8 mouse cellular contexts compared by ENCODE assay signal in the genomic region with DNA sequence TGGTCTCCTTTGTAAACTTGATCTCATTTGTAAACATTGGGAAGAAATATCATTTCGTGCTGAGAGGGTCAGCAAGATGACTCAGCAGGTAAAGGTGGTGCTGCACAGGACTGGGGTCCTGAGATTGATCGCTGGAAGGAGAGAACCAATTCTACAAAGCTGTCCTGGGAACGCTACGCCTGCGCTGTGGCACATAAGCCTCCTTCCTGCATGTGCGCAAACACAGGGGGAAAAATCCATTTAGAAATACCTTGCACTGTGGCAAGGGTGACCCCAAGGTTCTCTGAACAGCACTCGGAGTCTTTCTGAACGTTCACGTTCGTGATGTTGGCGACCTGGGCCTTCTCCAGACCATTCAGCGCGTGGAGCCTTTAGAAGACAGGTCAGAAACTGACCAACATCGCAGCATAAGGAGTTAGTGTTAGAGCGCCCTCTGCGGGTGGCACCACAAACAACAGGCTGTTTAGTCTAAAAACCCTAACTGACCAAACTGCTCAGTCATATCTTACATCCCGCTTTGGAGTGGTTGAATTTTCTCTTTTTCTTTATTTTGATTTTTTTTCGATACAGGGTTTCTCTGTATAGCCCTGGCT. TPM values are rescaled to one million over a fixed set of nuclear protein-coding genes. Genes with fewer than 3 reads are reported as not detected.
A peak's percentile ranks its signal among the peaks of the same experiment; 100 is the strongest.
DNase-seq lines count a peak whose midpoint lies in the region; ATAC-seq and TF ChIP-seq lines count a peak whose summit lies in the region.

No protein-coding gene starts in this region.

- no peaks in the 10 kb centered on the region for H3K9me3 ChIP-seq in forebrain, embryonic 14.5 days (replicated peaks; ENCODE audit: control insufficient read depth, low read length)
- no peaks in the 10 kb centered on the region for H3K9me3 ChIP-seq in liver, postnatal 0 days (ENCODE audit: low read length)

- TF ChIP-seq CTCF in liver, postnatal 0 days (IDR thresholded peaks at IDR 0.05; ENCODE audit: low read depth), result peak; percentile 96

- DNase-seq in ES-CJ7 (ENCODE audit: low read depth, low spot score), result peak; percentile 79
- DNase-seq in cerebellum, adult 11 months, result peak; percentile 74
- DNase-seq in forebrain, embryonic 14.5 days (ENCODE audit: low spot score), result peak; percentile 82
- DNase-seq in heart, postnatal 25 days (ENCODE audit: low spot score), result peak; percentile 50
- peak; percentile 82 for DNase-seq in layer of hippocampus, adult 11-12 months (ENCODE audit: low spot score)
- peak; percentile 88 for DNase-seq in liver, postnatal 0 days
- peak; percentile 42 for DNase-seq in ovary, adult 18-20 months (ENCODE audit: low spot score)
- peak; percentile 74 for DNase-seq in testis, postnatal 14 days (ENCODE audit: low spot score)

- H3K27me3 ChIP-seq in forebrain, embryonic 14.5 days (replicated peaks; ENCODE audit: control insufficient read depth, insufficient read depth, low read length), result no peaks in the 10 kb centered on the region
- H3K27me3 ChIP-seq in liver, postnatal 0 days (ENCODE audit: insufficient read depth, low read length), result no peaks in the 10 kb centered on the region

- no peaks in the 10 kb centered on the region for H3K4me1 ChIP-seq in forebrain, embryonic 14.5 days (ENCODE audit: control insufficient read depth, insufficient read depth, low read length)
- 0 out of 2 replicates have a peak, but pooled peaks cover 2% of the 10 kb centered on the region for H3K4me1 ChIP-seq in liver, postnatal 0 days (ENCODE audit: insufficient read depth)

- no peak overlapping the region for H3K27ac ChIP-seq in forebrain, embryonic 14.5 days (ENCODE audit: low read depth, low read length)
- no peak overlapping the region for H3K27ac ChIP-seq in liver, postnatal 0 days (ENCODE audit: low read depth)

- H3K36me3 ChIP-seq in forebrain, embryonic 14.5 days (ENCODE audit: control insufficient read depth, insufficient read depth, low read length), result no peaks in the 10 kb centered on the region
- no peaks in the 10 kb centered on the region for H3K36me3 ChIP-seq in liver, postnatal 0 days (replicated peaks; ENCODE audit: insufficient read depth, low read length)

- WGBS in forebrain, embryonic 14.5 days, result 31% methylated on average over 18 of the region's 18 CpGs
- WGBS in liver, postnatal 0 days (ENCODE audit: insufficient replicate concordance), result 26% methylated on average over 18 of the region's 18 CpGs

- peak; percentile 58 for ATAC-seq in forebrain, embryonic 14.5 days
- peak; percentile 49 for ATAC-seq in liver, postnatal 0 days

- intact Hi-C loops in heart, postnatal 25 days (cut with DNase I), result loop anchor here (2.0 kb wide), 2 partner anchors 39 to 107 kb away; a partner anchor contains a TSS

- no peak overlapping the region for H3K9ac ChIP-seq in forebrain, embryonic 14.5 days (ENCODE audit: low read length)
- no peak overlapping the region for H3K9ac ChIP-seq in liver, postnatal 0 days (replicated peaks)

- H3K4me3 ChIP-seq in forebrain, embryonic 14.5 days (ENCODE audit: low read depth, low read length), result no peak overlapping the region
- H3K4me3 ChIP-seq in liver, postnatal 0 days (ENCODE audit: low read depth, low read length), result no peak overlapping the region

- H3K4me2 ChIP-seq in forebrain, embryonic 14.5 days (ENCODE audit: low read length), result no peak overlapping the region
- no peak overlapping the region for H3K4me2 ChIP-seq in liver, postnatal 0 days (ENCODE audit: low read depth, low read length)

- no peak for TF ChIP-seq EP300 in liver, postnatal 0 days (IDR thresholded peaks at IDR 0.05; ENCODE audit: low read depth)

RNA-seq across cellular contexts. Expression of a gene that starts 40.0 kb away (rescaled TPM):
- 4.4 and 4.7 TPM in 2 replicates for polyA plus RNA-seq in forebrain, embryonic 14.5 days (2014; fragmentation: Nextera tagmentation; extraction: Ambion mirVana)
- 100 to 1,000 TPM; 146 to 157 TPM for total RNA-seq in heart, postnatal 25 days (2021)
- polyA plus RNA-seq in liver, postnatal 0 days (2015; fragmentation: Nextera tagmentation; extraction: Ambion mirVana), result 16.4 and 16.6 TPM in 2 replicates
